In the genomic region with DNA sequence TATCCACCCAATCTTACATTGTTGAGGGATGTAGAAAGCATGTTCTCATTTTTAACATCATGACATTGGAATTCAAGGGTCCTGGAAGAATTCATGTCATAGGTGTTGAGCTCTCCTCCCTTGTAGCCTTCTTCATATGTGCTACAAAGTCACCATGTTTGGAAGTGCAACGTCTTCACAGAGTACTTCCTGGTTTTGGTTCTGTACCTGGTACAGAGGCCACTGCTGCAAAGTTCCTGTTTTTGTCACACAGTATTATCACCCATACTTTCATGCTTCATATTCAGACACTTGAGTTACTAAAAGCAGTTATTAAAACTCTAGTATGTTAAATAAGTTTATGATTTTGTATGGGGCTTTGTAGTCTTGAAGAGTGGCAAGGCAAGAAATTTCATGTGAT, we compare ENCODE assay signal across 26 mouse cellular contexts.
"Had no signal": no experiment of that assay in that cellular context is flagged by ENCODE, and none has a peak within 500 bp of the region (broad histone marks: within the 10 kb centered on the region; RNA-seq: fewer than 3 reads in every experiment).

No protein-coding gene starts in this region.

- H3K4me1 ChIP-seq: embryonic facial prominence, embryonic 10.5 days; embryonic facial prominence, embryonic 12.5 days; embryonic facial prominence, embryonic 13.5 days; embryonic facial prominence, embryonic 15.5 days; forebrain, embryonic 10.5 days; forebrain, embryonic 12.5 days; forebrain, embryonic 13.5 days; forebrain, embryonic 15.5 days had no signal

- ATAC-seq: forebrain, embryonic 13.5 days; forebrain, embryonic 14.5 days; forebrain, embryonic 15.5 days; forebrain, embryonic 16.5 days; forebrain, postnatal 0 days had no signal

- H3K27ac ChIP-seq: embryonic facial prominence, embryonic 10.5 days; embryonic facial prominence, embryonic 12.5 days; embryonic facial prominence, embryonic 13.5 days; embryonic facial prominence, embryonic 15.5 days; forebrain, embryonic 10.5 days; forebrain, embryonic 12.5 days; forebrain, embryonic 13.5 days; forebrain, embryonic 15.5 days; gastrocnemius, adult 2 months; heart, adult 2 months had no signal

- H3K4me3 ChIP-seq: embryonic facial prominence, embryonic 10.5 days; embryonic facial prominence, embryonic 12.5 days; embryonic facial prominence, embryonic 13.5 days; embryonic facial prominence, embryonic 15.5 days; erythroblast, embryonic 14.5 days; forebrain, embryonic 10.5 days; forebrain, embryonic 12.5 days; forebrain, embryonic 13.5 days; forebrain, embryonic 15.5 days; gastrocnemius, adult 2 months; heart, adult 2 months had no signal

- H3K9ac ChIP-seq: embryonic facial prominence, embryonic 12.5 days; embryonic facial prominence, embryonic 13.5 days; embryonic facial prominence, embryonic 15.5 days; forebrain, embryonic 12.5 days; forebrain, embryonic 13.5 days; forebrain, embryonic 15.5 days; forebrain, postnatal 0 days had no signal

- H3K27me3 ChIP-seq: embryonic facial prominence, embryonic 12.5 days; embryonic facial prominence, embryonic 13.5 days; embryonic facial prominence, embryonic 15.5 days; forebrain, embryonic 12.5 days; forebrain, embryonic 13.5 days; forebrain, embryonic 15.5 days had no signal

- H3K9me3 ChIP-seq: embryonic facial prominence, embryonic 10.5 days; embryonic facial prominence, embryonic 12.5 days; embryonic facial prominence, embryonic 13.5 days; embryonic facial prominence, embryonic 15.5 days; forebrain, embryonic 10.5 days; forebrain, embryonic 12.5 days; forebrain, embryonic 13.5 days; forebrain, embryonic 15.5 days had no signal

- H3K36me3 ChIP-seq: embryonic facial prominence, embryonic 10.5 days; embryonic facial prominence, embryonic 12.5 days; embryonic facial prominence, embryonic 13.5 days; embryonic facial prominence, embryonic 15.5 days; forebrain, embryonic 10.5 days; forebrain, embryonic 12.5 days; forebrain, embryonic 15.5 days had no signal

- H3K4me2 ChIP-seq: embryonic facial prominence, embryonic 12.5 days; embryonic facial prominence, embryonic 13.5 days; embryonic facial prominence, embryonic 15.5 days; forebrain, embryonic 12.5 days; forebrain, embryonic 13.5 days; forebrain, embryonic 15.5 days had no signal

- DNase-seq: cerebellum, adult 9-11 months; cerebellum, postnatal 10 days; cerebellum, postnatal 14 days; cerebellum, postnatal 25 days; cerebellum, postnatal 36 days; embryo, embryonic 11 days; forebrain, postnatal 0 days; gastrocnemius, adult 2 months; gastrocnemius, postnatal 10 days; gastrocnemius, postnatal 14 days; gastrocnemius, postnatal 25 days; gastrocnemius, postnatal 36 days; heart, adult 11 months; heart, adult 18-20 months; heart, adult 2 months had no signal
